Mouse (Mus musculus) urinary bladder, postnatal 10 days (tissue): ENCODE results near the gene Rad9b.

Experiments used
- DNase-seq: peaks from one replicate; pipeline ENCODE4 v3.0.0; 2022; ENCODE audit warnings: low spot score

The Rad9b gene

DNA sequence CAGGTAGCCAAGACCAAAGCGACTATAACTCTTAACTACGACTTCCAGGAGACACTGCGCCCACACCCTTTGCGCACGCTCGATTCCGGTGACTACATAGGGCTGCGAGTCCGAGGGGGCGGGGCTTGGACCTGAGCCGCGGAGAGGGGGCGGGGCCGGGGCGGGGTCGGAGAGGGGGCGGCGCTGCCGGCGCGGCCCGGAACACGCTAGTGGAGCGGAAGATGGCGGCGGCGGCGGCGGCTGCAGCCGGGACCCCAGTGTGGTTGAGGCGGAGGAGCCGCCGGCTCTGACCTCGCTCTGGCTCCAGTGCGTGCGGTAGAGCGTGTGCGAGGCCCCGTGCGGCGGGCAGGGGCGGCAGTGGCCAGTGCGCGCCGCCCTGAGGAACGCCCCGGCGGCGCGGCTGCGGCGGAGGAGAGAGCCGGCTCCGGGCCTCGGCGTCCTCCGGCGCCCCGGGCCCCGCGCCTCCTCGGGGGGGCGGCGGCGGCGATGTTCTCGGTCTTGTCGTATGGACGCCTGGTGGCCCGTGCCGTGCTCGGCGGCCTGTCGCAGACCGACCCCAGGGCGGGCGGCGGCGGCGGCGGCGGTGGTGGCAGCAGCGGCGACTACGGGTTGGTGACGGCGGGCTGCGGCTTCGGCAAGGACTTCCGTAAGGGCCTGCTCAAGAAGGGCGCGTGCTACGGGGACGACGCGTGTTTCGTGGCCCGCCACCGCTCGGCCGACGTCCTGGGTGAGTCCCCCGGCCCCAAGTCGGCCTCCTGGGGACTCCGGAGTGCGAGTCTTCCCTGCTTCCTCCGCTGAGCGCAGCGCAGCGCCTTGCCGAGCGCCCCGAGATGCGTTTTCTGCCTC, 69.6 kb downstream of the Rad9b start, which contains the start of gene Pptc7:
Gene Pptc7 (plus strand): TSS at position 183 of the 846 bp plus-strand sequence.
- peak; percentile 75 for DNase-seq

- no peak for DNase-seq
Measured at GRCm38 (mm10) chr5:122283828-122284182, 70.2 kb downstream of the Rad9b start.

DNA sequence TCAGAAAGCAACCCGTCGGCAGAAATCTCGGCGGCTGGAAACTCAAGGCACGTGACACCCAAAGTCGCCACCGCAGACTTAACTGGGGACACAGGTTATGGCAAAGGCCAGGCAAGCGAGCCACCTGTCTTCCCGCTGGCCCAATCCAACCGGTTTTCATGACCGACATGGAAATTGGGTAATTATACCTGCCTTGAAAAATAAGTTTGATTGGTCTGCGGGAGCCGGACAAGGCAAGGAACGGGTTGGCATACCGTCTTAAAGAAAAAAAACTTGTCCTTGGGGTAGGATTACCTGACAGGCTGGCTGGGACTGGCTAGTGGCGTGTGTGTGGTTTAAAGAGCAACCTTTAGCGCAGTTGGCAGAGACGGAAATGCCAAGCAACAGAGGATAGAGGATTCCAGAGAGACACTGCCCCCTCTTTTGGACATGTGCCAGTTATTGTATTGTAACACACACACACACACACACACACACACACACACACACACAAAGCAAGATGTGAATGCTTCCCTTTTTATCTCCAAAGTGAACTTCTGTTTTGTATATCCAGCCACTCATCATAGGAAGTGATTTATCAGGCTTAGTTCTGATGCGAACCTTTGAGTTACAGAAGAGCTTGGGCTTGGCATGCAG, 73.1 kb downstream of the Rad9b start:
- no peak for DNase-seq

GRCm38 (mm10) chr5:122280422-122280826, 73.6 kb downstream of the Rad9b start:
- DNase-seq = no peak

- no peak for DNase-seq
Measured at GRCm38 (mm10) chr5:122279799-122280421, 74.1 kb downstream of the Rad9b start.

DNA sequence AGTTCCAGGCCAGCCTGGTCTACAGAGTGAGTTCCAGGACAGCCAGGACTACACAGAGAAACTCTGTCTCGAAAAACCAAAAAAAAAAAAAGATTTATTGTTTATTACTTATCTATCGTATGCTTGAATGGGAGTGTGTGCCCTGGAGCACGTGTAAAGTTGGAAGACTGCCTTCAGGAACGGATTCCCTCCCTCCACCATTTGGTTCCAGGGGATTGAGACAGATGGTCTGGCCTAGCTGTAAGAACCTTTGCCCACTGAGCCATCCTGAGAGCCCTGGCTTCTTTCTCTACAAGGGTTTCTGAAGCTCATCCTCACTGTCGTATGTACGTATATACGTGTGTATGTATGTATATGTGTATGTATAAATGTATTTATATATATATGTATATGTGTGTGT, 75.1 kb downstream of the Rad9b start:
- DNase-seq = no peak

- DNase-seq = no peak
Measured at GRCm38 (mm10) chr5:122274785-122275184, 79.2 kb downstream of the Rad9b start.
